Mouse (Mus musculus) limb, embryonic 15.5 days (tissue): ENCODE data around the gene Gnai3. TPM values are rescaled to one million over a fixed set of nuclear protein-coding genes. Genes with fewer than 3 reads are reported as not detected.

ENCODE experiments used
- ATAC-seq: fragments of 200-750 bp; cut with Nextera tagmentation; 2 replicates; pipeline ENCODE4 v1.8.0; 2017; ENCODE audit warnings: low read depth, moderate TSS enrichment; ENCODE audit not compliant: insufficient number of reproducible peaks, low FRiP score, low TSS enrichment
- H3K27ac ChIP-seq: fragments of 300-500 bp; sonication (generic); 2 replicates; pipeline ENCODE4 v1.5.1; 2015; ENCODE audit warnings: moderate library complexity, mild to moderate bottlenecking, inconsistent platforms
- H3K27me3 ChIP-seq: fragments of 300-500 bp; sonication (generic); 2 replicates; pipeline ENCODE4 v1.6.1; 2015; ENCODE audit warnings: inconsistent platforms
- H3K36me3 ChIP-seq: fragments of 300-500 bp; sonication (generic); 2 replicates; pipeline ENCODE4 v1.6.1; 2015; ENCODE audit warnings: inconsistent platforms
- H3K4me1 ChIP-seq: fragments of 300-500 bp; sonication (generic); 2 replicates; pipeline ENCODE4 v1.6.1; 2015; ENCODE audit warnings: inconsistent platforms
- H3K4me2 ChIP-seq: fragments of 300-500 bp; sonication (generic); 2 replicates; pipeline ENCODE4 v1.6.1; 2015; ENCODE audit warnings: mild to moderate bottlenecking, inconsistent platforms
- H3K4me3 ChIP-seq: fragments of 300-500 bp; sonication (generic); 2 replicates; pipeline ENCODE4 v1.5.1; 2015; ENCODE audit warnings: mild to moderate bottlenecking, inconsistent platforms
- H3K9ac ChIP-seq: fragments of 300-500 bp; sonication (generic); 2 replicates; pipeline ENCODE4 v1.6.1; 2015; ENCODE audit warnings: inconsistent platforms
- H3K9me3 ChIP-seq: fragments of 300-500 bp; sonication (generic); 2 replicates; pipeline ENCODE4 v1.6.1; 2016; ENCODE audit warnings: inconsistent platforms
- whole genome bisulfite sequencing: fragments of 180-500 bp; shearing (Covaris S2); methylation state at CpG from one replicate; pipeline ENCODE4 v1.1.7; 2015; 5-methylcytosine and 5-hydroxymethylcytosine counted together
- polyA plus RNA-seq: library from polyadenylated mRNA; unstranded; fragments of >200 nt; fragmentation: Nextera tagmentation; extraction: Ambion mirVana; gene quantifications from 2 replicates; pipeline ENCODE4 v1.2.1, GENCODE M21; 2015

Gene Gnai3
- 179 and 183 TPM in 2 replicates for polyA plus RNA-seq

DNA sequence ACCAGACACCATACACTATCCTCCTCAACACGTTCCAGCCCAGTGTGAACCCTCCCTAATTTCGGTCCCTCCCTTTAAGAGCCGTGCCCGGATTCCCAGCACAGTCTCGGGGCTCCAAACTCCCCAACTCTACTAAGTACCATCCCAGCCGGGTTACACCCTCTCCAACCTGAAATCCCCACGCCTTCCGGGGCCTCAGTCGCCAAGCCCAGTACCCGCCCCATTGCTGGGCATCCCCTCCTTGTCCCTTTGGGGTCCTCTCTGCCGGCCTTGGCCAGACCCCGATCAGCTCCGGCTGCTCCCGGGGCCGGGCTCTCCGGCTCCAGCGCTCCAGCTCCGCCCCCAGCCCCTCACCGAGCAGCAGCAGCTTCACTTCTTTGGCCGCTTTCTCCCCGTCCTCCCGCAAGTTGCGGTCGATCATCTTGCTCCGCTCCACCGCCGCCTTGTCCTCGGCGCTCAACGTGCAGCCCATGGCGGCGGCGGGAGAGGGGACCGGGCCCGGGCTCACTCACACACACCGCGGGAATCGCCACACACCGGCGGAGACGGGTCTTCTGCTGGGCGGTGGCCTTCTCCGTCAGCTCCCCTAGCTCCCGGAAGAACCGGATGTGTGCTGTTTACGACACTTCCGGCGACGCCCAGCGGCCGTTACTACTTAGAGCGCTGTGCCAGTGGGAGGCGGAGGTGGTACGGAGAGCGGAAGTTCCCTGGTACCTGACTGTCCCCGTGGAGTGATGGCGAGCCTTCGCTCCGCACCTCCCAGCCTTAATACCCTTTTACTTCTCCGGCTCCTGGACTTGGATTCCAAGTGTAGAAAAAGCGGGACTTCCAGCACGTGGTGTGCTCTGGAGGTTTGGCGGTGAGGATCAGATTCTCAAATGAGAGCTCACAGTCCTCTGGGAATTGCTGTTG lies at the start of gene Gnai3:
Gene Gnai3 (minus strand): TSS at position 613 of the 912 bp plus-strand sequence.
- Histone ChIP-seq H3K4me3 (peak within 1 kb of the TSS; percentile 96), H3K9me3 (no peaks in the 10 kb centered on the region), H3K4me1 (peaks cover 21% of the 10 kb centered on the region), H3K4me2 (peak within 1 kb of the TSS; percentile 74), H3K36me3 (no peaks in the 10 kb centered on the region), H3K9ac (peak within 1 kb of the TSS; percentile 97), H3K27ac (peak within 1 kb of the TSS; percentile 97), H3K27me3 (no peaks in the 10 kb centered on the region)
- peak; percentile 89 for ATAC-seq
- under 1% methylated on average over 63 of the region's 63 CpGs for WGBS

DNA sequence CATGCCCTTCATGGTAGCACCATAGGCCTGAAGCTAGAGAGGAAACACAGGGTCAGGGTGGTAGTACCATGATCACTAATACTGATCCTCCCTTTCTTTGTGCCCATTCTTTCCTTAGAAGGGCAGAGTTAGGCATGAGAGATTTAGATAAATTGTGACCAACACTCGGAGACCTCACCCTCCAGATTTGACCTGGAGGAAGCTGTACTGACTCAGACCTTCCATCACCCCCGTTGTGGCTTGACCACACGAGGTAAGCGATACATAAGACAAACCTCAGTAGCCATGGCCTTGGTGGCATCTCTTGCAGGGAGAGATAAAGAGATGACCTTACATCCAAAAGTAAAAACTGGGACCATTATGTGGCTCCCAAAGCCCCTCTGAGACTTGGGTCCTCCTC lies 49.3 kb upstream of the Gnai3 start:
- H3K9me3 ChIP-seq: no peaks in the 10 kb centered on the region

DNA sequence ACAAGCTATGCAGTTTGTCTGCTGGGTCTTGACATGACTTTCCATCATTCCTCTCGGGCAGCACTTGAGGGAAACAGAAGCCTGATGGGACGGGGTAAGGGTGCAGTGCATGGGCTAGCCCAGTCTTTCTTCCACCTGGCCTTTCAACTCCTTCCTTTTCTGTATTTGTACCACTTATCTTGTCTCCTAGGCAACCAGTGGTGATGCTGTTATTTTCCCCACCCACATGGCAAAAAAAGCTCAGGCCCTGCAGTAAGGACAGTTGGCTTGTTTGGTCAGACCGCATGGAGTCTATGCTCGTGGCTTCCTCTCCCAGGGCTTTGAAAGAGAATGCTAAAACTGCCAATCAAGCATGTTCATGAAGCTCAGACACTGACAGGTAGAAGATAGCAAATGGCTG lies 47.7 kb upstream of the Gnai3 start:
- ATAC-seq: no peak
- Histone ChIP-seq H3K4me2 (no peak overlapping the region), H3K4me1 (peaks cover 28% of the 10 kb centered on the region), H3K9ac (no peak overlapping the region), H3K36me3 (peaks cover 5% of the 10 kb centered on the region; the same call in 1 of the 2 replicates), H3K27ac (no peak overlapping the region), H3K27me3 (no peaks in the 10 kb centered on the region), H3K9me3 (no peaks in the 10 kb centered on the region), H3K4me3 (no peak overlapping the region)
- WGBS: 67% methylated on average over 4 of the region's 4 CpGs

More for the DNA sequence above, 49.3 kb upstream of the Gnai3 start:
- ATAC-seq: no peak
- Histone ChIP-seq H3K4me1 (peaks cover 28% of the 10 kb centered on the region), H3K4me3 (no peak overlapping the region), H3K9ac (no peak overlapping the region), H3K27ac (no peak overlapping the region), H3K36me3 (peaks cover 5% of the 10 kb centered on the region; the same call in 1 of the 2 replicates), H3K4me2 (no peak overlapping the region), H3K27me3 (no peaks in the 10 kb centered on the region)
- 79% methylated on average over 4 of the region's 4 CpGs for WGBS

DNA sequence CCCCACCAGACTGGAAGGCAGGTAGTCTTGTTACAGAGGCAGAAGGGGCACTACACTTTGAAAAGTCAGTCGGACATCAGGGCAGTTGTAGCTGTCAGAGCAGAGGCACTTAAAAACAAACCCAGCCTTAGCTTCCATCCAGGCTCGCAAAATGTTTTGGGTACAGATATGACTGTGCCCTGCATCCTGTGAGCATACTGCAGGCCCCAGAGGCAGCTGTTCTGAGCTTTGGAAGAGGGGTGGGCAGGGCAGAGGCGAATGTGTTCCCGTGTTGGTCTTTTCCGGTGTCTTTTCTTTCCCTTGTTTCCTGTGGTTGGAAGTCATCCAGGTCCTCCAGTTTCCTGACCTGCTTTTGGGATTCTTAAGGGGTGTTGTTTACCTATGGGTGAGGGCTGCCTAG lies 44.0 kb upstream of the Gnai3 start:
- ATAC-seq: no peak
- Histone ChIP-seq H3K4me3 (no peak overlapping the region), H3K36me3 (no peaks in the 10 kb centered on the region), H3K27ac (no peak overlapping the region), H3K27me3 (0 out of 2 replicates have a peak, but pooled peaks cover 3% of the 10 kb centered on the region), H3K4me1 (peaks cover 23% of the 10 kb centered on the region), H3K4me2 (no peak overlapping the region), H3K9ac (no peak overlapping the region), H3K9me3 (no peaks in the 10 kb centered on the region)
- WGBS: 49% methylated on average over 5 of the region's 5 CpGs

DNA sequence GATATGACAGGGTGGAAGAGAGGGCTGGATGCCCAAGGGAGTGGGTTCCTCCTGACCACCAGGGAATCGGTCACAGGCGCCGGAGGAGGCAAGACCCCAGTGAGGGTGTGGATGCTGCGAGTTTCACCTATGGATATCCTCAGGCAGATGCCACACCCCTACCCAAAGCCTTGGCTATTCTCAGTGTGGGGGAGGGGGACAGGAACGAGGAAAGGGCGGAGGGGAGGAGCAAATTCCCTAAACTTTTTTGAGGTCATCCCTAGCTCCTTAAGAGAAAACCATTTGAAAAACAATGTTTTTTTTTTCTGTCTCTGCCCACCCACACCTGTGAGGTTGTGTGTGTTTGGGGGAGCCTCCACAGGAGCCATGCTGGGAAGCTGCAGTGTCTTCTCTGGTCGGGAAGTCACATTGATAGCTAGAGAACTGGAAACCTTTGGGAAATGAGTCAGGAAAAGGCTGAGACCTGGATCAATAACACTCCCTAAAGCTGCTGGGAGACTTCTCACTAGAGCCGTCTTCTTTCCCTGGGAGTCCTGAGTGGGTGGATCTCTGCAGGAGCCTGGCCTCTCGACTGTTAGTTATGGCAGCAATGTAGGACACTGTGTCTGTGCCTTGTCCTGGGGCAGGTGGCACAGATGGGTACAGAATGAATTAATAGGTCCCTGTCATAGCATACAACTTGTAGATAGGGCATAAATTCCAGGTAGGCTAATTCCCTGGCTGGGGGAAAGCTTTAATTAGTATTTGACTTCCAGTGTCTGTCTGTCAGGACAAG lies 43.0 kb upstream of the Gnai3 start:
- no peak for ATAC-seq
- WGBS: 69% methylated on average over 9 of the region's 9 CpGs
- no peaks in the 10 kb centered on the region for H3K9me3 ChIP-seq

DNA sequence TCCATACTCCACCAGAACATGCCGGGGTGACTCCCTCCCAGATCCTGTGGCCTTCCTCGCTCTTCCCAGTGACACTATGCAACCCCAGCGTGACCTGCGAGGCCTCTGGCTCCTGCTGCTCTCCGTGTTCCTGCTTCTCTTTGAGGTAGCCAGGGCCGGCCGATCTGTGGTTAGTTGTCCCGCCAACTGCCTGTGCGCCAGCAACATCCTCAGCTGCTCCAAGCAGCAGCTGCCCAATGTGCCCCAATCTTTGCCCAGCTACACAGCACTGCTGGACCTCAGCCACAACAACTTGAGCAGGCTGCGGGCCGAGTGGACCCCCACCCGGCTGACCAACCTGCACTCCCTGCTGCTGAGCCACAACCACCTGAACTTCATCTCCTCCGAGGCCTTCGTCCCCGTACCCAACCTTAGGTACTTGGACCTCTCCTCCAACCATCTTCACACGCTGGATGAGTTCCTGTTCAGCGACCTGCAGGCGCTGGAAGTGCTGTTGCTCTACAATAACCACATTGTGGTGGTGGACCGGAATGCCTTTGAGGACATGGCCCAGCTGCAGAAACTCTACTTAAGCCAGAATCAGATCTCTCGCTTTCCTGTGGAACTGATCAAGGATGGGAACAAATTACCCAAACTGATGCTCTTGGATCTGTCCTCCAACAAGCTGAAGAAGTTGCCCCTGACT lies 41.3 kb upstream of the Gnai3 start:
- Histone ChIP-seq H3K4me3 (peak overlapping the region; percentile 71), H3K4me2 (peak overlapping the region; percentile 94), H3K27me3 (peaks cover 5% of the 10 kb centered on the region; the same call in 1 of the 2 replicates), H3K4me1 (peaks cover 23% of the 10 kb centered on the region), H3K9ac (peak overlapping the region; percentile 63; the same call in 1 of the 2 replicates), H3K36me3 (no peaks in the 10 kb centered on the region), H3K9me3 (no peaks in the 10 kb centered on the region), H3K27ac (no peak overlapping the region; the same call in 1 of the 2 replicates)
- ATAC-seq: 0 out of 2 replicates have a peak, but pooled peaks have one; percentile 31
- 64% methylated on average over 20 of the region's 20 CpGs for WGBS

More for the DNA sequence above, 43.0 kb upstream of the Gnai3 start:
- no peak overlapping the region for H3K4me2 ChIP-seq
- H3K27me3 ChIP-seq: peaks cover 5% of the 10 kb centered on the region; the same call in 1 of the 2 replicates
- H3K36me3 ChIP-seq: no peaks in the 10 kb centered on the region
- H3K9ac ChIP-seq: no peak overlapping the region
- peaks cover 23% of the 10 kb centered on the region for H3K4me1 ChIP-seq
- no peak overlapping the region for H3K4me3 ChIP-seq
- H3K27ac ChIP-seq: no peak overlapping the region

DNA sequence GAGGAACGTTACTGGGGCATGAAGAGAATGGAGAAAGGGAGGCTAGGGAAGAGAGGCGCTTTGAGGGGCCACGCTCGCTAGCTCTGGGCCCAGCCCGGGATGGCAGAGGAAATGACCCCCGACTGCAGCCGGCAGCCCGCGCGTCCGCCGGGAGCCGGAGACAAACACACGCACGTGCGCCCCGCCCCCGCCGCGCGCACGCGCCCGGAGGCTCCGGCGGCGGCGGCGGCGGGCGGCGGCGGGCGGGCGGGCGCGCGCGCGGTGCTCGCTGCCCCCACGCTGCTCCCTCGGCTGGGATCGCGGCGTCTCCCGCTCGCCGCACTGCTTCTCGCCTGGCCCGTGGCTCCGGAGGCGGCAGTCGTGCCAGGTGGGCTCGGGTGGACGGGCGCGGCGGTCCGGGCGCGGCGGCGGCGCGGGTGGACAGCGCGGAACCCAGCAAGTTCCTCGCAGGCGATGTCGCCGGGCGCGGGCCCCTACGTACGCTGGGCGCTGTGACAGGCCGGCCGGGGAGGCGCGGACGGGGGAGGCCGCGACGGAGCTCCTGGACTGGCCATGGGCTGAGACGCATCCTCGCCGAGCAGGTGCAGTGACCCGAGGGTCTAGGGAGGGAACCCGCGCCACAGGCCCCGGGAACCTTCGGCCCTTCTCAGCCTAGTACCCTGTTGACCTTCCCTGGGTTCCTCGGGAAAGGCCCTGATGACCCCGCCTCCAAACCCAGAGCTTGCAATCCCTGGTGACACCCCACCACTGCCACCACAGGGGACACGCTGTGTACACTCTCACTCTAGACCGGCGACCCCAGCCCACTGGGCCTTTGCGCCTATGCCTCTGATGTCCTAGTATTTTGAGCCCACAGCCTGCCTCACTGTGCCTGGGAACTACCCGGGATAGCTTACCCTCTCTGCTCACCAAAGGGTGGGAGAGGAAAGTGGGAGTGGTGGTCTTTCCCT lies 40.4 kb upstream of the Gnai3 start, which contains the start of gene Amigo1:
Gene Amigo1 (plus strand): TSS at position 238 of the 950 bp plus-strand sequence.
- 2% methylated on average over 85 of the region's 100 CpGs for WGBS
- Histone ChIP-seq H3K9me3 (no peaks in the 10 kb centered on the region), H3K9ac (peak within 1 kb of the TSS; percentile 63), H3K4me3 (peak within 1 kb of the TSS; percentile 71), H3K4me1 (peaks cover 23% of the 10 kb centered on the region), H3K27me3 (peaks cover 5% of the 10 kb centered on the region; the same call in 1 of the 2 replicates), H3K36me3 (no peaks in the 10 kb centered on the region), H3K4me2 (peak within 1 kb of the TSS; percentile 94), H3K27ac (no peak within 1 kb of the TSS; the same call in 1 of the 2 replicates)
- ATAC-seq: peak; percentile 50

DNA sequence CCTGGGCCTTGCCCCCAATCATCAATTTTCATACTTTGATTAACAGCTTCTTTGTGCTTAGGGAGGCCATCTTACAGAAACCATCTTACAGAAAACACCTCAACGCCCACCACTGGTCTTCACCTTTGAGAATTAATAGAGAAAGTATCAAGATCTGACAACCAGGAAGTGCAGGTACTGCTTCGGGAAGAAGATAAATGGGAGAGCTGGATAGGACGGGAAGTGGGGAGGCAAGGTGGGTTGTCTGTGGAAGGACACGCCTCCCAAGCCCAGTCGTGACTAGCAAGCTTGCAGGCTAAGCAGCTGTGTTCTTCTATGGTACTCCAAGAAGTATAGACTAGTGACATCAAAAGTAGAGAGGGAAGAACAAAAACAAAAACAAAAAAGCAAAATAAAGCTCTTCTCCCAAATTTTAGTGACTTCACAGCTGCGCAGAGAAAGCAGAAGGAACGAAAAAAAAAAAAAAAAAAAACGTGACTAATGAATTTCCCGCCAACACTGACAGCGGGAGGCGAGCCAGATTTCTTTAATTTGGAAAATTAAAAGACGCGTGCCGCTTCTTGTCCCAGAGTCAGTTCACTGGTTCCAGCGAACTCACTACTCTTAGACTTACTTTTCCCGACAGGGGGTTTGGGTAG lies 39.6 kb upstream of the Gnai3 start:
- WGBS: 4% methylated on average over 16 of the region's 16 CpGs
- peaks cover 23% of the 10 kb centered on the region for H3K4me1 ChIP-seq

DNA sequence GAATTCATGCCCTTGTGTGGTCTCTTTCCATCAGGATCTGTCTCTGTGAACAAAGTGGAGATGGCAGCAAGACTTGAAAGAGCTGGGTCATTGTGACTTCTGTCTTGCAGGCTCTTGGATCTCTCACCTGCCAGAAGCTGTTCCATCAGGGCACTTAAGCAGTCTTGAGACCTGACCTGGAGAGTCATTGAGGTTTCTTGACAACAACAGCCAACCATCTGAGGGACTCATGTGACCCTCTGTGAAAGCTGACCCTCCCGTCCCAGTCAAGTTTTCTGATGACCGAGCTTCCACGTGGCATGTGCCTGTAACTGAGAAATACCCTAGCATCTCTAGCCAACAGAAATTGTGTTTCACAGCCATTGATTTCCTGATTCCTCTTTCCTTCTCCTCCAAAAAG lies 38.8 kb upstream of the Gnai3 start:
- Histone ChIP-seq H3K27ac (no peak overlapping the region), H3K4me3 (no peak overlapping the region), H3K4me2 (no peak overlapping the region), H3K4me1 (peaks cover 17% of the 10 kb centered on the region), H3K9ac (no peak overlapping the region), H3K27me3 (peaks cover 5% of the 10 kb centered on the region; the same call in 1 of the 2 replicates), H3K9me3 (no peaks in the 10 kb centered on the region), H3K36me3 (no peaks in the 10 kb centered on the region)
- WGBS: 73% methylated on average over 3 of the region's 3 CpGs
- no peak for ATAC-seq

More for the DNA sequence above, 39.6 kb upstream of the Gnai3 start:
- ATAC-seq: no peak
- Histone ChIP-seq H3K27me3 (peaks cover 5% of the 10 kb centered on the region; the same call in 1 of the 2 replicates), H3K4me3 (peak overlapping the region; percentile 71), H3K4me2 (peak overlapping the region; percentile 94), H3K27ac (no peak overlapping the region), H3K9me3 (no peaks in the 10 kb centered on the region), H3K9ac (peak overlapping the region; percentile 63), H3K36me3 (no peaks in the 10 kb centered on the region)

DNA sequence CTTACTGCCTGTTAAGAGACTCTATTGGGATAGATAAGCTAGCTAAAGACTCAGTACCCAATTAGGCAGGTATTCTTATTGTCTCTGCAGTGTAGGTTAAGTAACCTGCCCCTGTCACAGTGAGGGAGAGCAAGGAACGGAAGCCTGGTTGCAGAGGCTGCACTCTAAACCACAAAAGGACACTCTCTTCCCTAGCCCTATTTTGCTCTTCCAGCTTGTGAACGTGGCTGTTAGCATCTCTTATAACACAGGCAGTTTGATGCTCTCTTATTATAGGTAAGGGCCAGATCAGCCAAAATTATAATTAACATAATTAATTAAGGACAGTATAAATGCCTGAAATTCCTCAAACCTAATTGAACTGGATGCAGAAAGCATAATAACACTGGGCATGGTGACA lies 34.6 kb upstream of the Gnai3 start:
- Histone ChIP-seq H3K36me3 (no peaks in the 10 kb centered on the region), H3K27me3 (peaks cover 3% of the 10 kb centered on the region; the same call in 1 of the 2 replicates), H3K4me2 (no peak overlapping the region), H3K27ac (no peak overlapping the region), H3K4me3 (no peak overlapping the region), H3K9me3 (no peaks in the 10 kb centered on the region), H3K9ac (no peak overlapping the region), H3K4me1 (peaks cover 5% of the 10 kb centered on the region; the same call in 1 of the 2 replicates)
- WGBS: 51% methylated on average over 2 of the region's 2 CpGs
- ATAC-seq: no peak
